Mouse (Mus musculus) heart, embryonic 13.5 days (tissue): ENCODE data around the gene Nav2. TPM values are rescaled to one million over a fixed set of nuclear protein-coding genes. Genes with fewer than 3 reads are reported as not detected.

Source experiments
- ATAC-seq: fragments of 200-750 bp; cut with Nextera tagmentation; 2 replicates; pipeline ENCODE4 v1.8.0; 2017; ENCODE audit warnings: moderate TSS enrichment; ENCODE audit not compliant: insufficient number of reproducible peaks, low FRiP score, low TSS enrichment; ENCODE audit errors: extremely low read depth
- H3K27ac ChIP-seq: fragments of 300-500 bp; sonication (generic); replicated peaks from 2 replicates; pipeline ENCODE4 v1.5.1; 2015; ENCODE audit warnings: moderate library complexity, mild to moderate bottlenecking, inconsistent platforms
- H3K27me3 ChIP-seq: fragments of 300-500 bp; sonication (generic); replicated peaks from 2 replicates; pipeline ENCODE4 v1.6.1; 2015; ENCODE audit warnings: mild to moderate bottlenecking, inconsistent platforms
- H3K36me3 ChIP-seq: fragments of 300-500 bp; sonication (generic); 2 replicates; pipeline ENCODE4 v1.6.1; 2015; ENCODE audit warnings: mild to moderate bottlenecking, inconsistent platforms
- H3K4me1 ChIP-seq: fragments of 300-500 bp; sonication (generic); 2 replicates; pipeline ENCODE4 v1.6.1; 2015; ENCODE audit warnings: inconsistent platforms
- H3K4me2 ChIP-seq: fragments of 300-500 bp; sonication (generic); 2 replicates; pipeline ENCODE4 v1.6.1; 2015; ENCODE audit warnings: inconsistent platforms, mild to moderate bottlenecking, moderate library complexity
- H3K4me3 ChIP-seq: fragments of 300-500 bp; sonication (generic); 2 replicates; pipeline ENCODE4 v1.5.1; 2015; ENCODE audit warnings: moderate library complexity, mild to moderate bottlenecking, inconsistent platforms
- H3K9ac ChIP-seq: fragments of 300-500 bp; sonication (generic); 2 replicates; pipeline ENCODE4 v1.6.1; 2015; ENCODE audit warnings: inconsistent platforms, mild to moderate bottlenecking, moderate library complexity
- H3K9me3 ChIP-seq: fragments of 300-500 bp; sonication (generic); 2 replicates; pipeline ENCODE4 v1.6.1; 2016; ENCODE audit warnings: inconsistent platforms
- WGBS: fragments of 180-500 bp; shearing (Covaris S2); methylation state at CpG from one replicate; pipeline ENCODE4 v1.1.7; 2015; ENCODE audit warnings: mixed read lengths; 5-methylcytosine and 5-hydroxymethylcytosine counted together
- polyA plus RNA-seq: library from polyadenylated mRNA; unstranded; fragments of >200 nt; fragmentation: Nextera tagmentation; extraction: Ambion mirVana; gene quantifications from 2 replicates; pipeline ENCODE4 v1.2.1, GENCODE M21; 2015

Gene Nav2
- polyA plus RNA-seq, 1 experiment from 2014 or later, result 25.3 TPM

DNA sequence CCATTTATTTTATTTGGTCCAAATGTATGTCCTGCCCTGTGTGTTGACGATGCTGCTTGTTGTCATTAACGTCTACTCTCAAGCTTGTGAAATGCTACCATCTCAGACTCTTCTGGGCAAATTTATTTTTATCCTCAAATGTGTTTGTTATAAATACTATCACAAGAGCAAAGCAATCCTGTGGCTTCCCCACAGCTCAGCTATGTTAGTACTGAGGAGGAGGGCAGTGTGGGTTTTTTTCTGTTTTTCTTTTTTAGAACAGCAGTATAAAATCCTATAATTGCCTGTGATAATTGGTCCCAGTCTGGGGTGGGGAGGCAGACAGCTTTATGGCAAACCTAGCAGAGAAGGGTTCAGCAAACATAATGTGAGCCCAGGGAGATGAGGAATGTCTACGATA, 465.1 kb downstream of the Nav2 start:
- Histone ChIP-seq H3K4me2 (no peak overlapping the region), H3K9ac (no peak overlapping the region), H3K9me3 (no peaks in the 10 kb centered on the region; the same call in 1 of the 2 replicates), H3K36me3 (peaks cover 6% of the 10 kb centered on the region; the same call in 1 of the 2 replicates), H3K27me3 (no peaks in the 10 kb centered on the region), H3K4me3 (no peak overlapping the region), H3K27ac (no peak overlapping the region), H3K4me1 (peaks cover 64% of the 10 kb centered on the region)
- 72% methylated on average over 3 of the region's 3 CpGs for WGBS
- ATAC-seq, result no peak

DNA sequence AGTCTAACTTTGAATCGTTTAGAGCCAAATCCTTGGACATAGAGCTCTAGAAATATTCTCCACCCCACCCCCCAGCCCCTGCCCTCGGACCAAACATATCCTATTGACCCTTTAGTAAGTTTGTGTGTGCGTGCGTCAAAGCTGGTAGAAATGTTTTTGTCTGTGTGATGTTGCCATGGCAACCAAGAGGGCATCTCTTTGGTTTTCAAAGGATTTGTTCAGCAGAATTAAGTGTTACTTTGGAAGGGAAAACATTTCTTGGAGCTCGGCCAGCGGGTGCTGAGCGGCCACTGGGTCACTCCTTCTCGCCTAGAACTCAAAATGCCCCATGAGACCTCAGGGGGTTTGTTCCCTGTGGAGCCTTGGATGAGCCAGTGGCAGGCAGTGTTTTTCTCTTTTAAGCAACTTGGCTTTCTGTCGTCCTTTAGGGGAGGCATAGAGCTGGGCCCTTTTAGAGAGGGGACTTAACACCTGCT, 467.0 kb downstream of the Nav2 start:
- ATAC-seq, result no peak
- Histone ChIP-seq H3K27ac (no peak overlapping the region), H3K27me3 (no peaks in the 10 kb centered on the region), H3K36me3 (peaks cover 6% of the 10 kb centered on the region; the same call in 1 of the 2 replicates), H3K9ac (no peak overlapping the region), H3K4me3 (no peak overlapping the region), H3K4me1 (peaks cover 55% of the 10 kb centered on the region), H3K9me3 (no peaks in the 10 kb centered on the region; the same call in 1 of the 2 replicates), H3K4me2 (no peak overlapping the region)
- 32% methylated on average over 9 of the region's 9 CpGs for WGBS

DNA sequence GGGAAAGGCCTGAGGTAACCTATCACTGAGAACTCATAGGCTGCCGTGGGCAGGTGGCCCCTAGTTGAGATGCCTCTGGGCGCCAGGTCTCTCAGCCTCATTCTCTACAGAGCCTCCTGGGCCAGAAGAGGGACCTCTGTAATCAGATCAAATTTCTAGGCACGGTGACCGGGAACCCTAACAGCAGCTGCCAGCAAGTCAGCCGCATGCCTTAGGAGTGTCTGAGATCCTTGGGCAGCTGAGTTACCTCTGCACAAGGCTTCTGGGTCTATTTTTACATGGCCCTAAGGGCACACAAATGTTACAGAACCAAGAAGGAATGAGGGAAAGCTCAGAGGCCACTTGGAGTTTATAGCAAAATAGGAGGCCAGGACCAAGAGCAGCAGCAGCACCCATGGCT, 470.1 kb downstream of the Nav2 start:
- no peak overlapping the region for H3K9ac ChIP-seq
- H3K27me3 ChIP-seq, result no peaks in the 10 kb centered on the region
- no peak overlapping the region for H3K27ac ChIP-seq
- H3K9me3 ChIP-seq, result no peaks in the 10 kb centered on the region; the same call in 1 of the 2 replicates
- H3K4me3 ChIP-seq, result no peak overlapping the region
- ATAC-seq, result no peak
- peaks cover 31% of the 10 kb centered on the region for H3K4me1 ChIP-seq
- WGBS, result 34% methylated on average over 5 of the region's 5 CpGs
- peaks cover 6% of the 10 kb centered on the region; the same call in 1 of the 2 replicates for H3K36me3 ChIP-seq
- no peak overlapping the region for H3K4me2 ChIP-seq

DNA sequence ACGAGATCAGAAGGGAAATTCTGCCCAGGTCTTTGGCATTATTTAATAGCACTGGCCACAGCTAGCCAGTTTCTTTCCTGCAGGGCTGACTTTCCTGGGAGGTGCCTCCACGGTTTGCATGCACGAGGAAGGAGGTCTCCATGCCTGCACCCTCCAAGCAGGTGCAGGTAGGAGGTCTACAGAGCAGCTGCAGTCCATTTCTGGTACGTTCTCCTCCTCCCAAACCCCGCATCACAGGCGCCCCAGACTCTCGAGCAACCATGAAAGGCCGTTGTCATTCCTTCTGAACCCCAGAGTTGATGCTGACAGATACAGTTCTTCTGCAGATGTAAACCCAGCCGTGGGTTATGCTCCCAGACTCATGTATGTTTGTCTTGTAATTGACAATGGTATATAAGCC, 472.4 kb downstream of the Nav2 start:
- H3K4me2 ChIP-seq, result no peak overlapping the region
- no peak overlapping the region for H3K4me3 ChIP-seq
- H3K27me3 ChIP-seq, result no peaks in the 10 kb centered on the region
- no peak overlapping the region for H3K27ac ChIP-seq
- H3K4me1 ChIP-seq, result peaks cover 10% of the 10 kb centered on the region
- no peaks in the 10 kb centered on the region; the same call in 1 of the 2 replicates for H3K9me3 ChIP-seq
- peaks cover 6% of the 10 kb centered on the region; the same call in 1 of the 2 replicates for H3K36me3 ChIP-seq
- no peak for ATAC-seq
- WGBS, result 84% methylated on average over 9 of the region's 9 CpGs
- H3K9ac ChIP-seq, result no peak overlapping the region

DNA sequence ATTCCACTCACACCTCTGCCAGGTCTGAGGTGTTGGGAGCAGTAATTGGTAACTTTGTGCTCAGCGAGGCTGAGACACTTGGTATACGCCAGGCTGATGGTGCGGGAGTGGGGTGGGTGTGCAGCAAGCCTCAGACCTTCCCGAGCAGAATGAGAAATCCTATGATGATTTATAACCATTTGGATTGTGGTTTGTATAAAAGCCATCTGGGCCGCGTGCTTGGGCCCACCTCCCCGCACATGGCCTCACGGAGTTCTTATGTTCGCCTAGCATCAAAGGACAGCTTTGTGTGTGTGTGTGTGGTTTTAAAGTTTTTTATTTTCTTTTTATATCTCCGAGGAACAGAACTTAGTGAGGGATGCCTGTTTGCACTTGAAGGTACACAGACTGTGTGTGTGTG, 474.4 kb downstream of the Nav2 start:
- no peaks in the 10 kb centered on the region for H3K9me3 ChIP-seq
- no peak for ATAC-seq
- 83% methylated on average over 10 of the region's 10 CpGs for WGBS

GRCm38 (mm10) chr7:49388137-49388536, 479.6 kb downstream of the Nav2 start:
- Histone ChIP-seq H3K9ac (no peak overlapping the region), H3K36me3 (no peaks in the 10 kb centered on the region), H3K4me1 (peaks cover 27% of the 10 kb centered on the region), H3K9me3 (no peaks in the 10 kb centered on the region), H3K27ac (no peak overlapping the region), H3K27me3 (no peaks in the 10 kb centered on the region), H3K4me2 (no peak overlapping the region), H3K4me3 (no peak overlapping the region)
- whole genome bisulfite sequencing, result 50% methylated on average over 2 of the region's 2 CpGs
- ATAC-seq, result no peak

More for the DNA sequence above, 474.4 kb downstream of the Nav2 start:
- Histone ChIP-seq H3K4me3 (no peak overlapping the region), H3K9ac (no peak overlapping the region), H3K27ac (no peak overlapping the region), H3K4me2 (no peak overlapping the region), H3K4me1 (peaks cover 18% of the 10 kb centered on the region), H3K36me3 (0 out of 2 replicates have a peak, but pooled peaks cover under 1% of the 10 kb centered on the region), H3K27me3 (no peaks in the 10 kb centered on the region)

GRCm38 (mm10) chr7:49390312-49390711, 481.8 kb downstream of the Nav2 start:
- Histone ChIP-seq H3K27ac (no peak overlapping the region), H3K27me3 (no peaks in the 10 kb centered on the region), H3K4me2 (no peak overlapping the region), H3K4me1 (peaks cover 28% of the 10 kb centered on the region), H3K36me3 (no peaks in the 10 kb centered on the region), H3K9me3 (0 out of 2 replicates have a peak, but pooled peaks cover 3% of the 10 kb centered on the region), H3K9ac (no peak overlapping the region), H3K4me3 (no peak overlapping the region)
- no peak for ATAC-seq
- 89% methylated on average over 3 of the region's 3 CpGs for WGBS

- WGBS, result 54% methylated on average over 9 of the region's 9 CpGs
- ATAC-seq, result no peak
Observed at GRCm38 (mm10) chr7:49390829-49391228, 482.3 kb downstream of the Nav2 start.

GRCm38 (mm10) chr7:49392180-49392579, 483.7 kb downstream of the Nav2 start:
- Histone ChIP-seq H3K9me3 (0 out of 2 replicates have a peak, but pooled peaks cover 3% of the 10 kb centered on the region), H3K9ac (no peak overlapping the region), H3K4me1 (peaks cover 31% of the 10 kb centered on the region), H3K36me3 (no peaks in the 10 kb centered on the region), H3K27me3 (no peaks in the 10 kb centered on the region), H3K4me3 (no peak overlapping the region), H3K4me2 (no peak overlapping the region), H3K27ac (no peak overlapping the region)
- no peak for ATAC-seq
- 69% methylated on average over 3 of the region's 3 CpGs for WGBS

More at GRCm38 (mm10) chr7:49390829-49391228, 482.3 kb downstream of the Nav2 start:
- Histone ChIP-seq H3K36me3 (no peaks in the 10 kb centered on the region), H3K4me2 (no peak overlapping the region), H3K9me3 (0 out of 2 replicates have a peak, but pooled peaks cover 3% of the 10 kb centered on the region), H3K27me3 (no peaks in the 10 kb centered on the region), H3K4me3 (no peak overlapping the region), H3K9ac (no peak overlapping the region), H3K4me1 (peaks cover 28% of the 10 kb centered on the region), H3K27ac (no peak overlapping the region)

GRCm38 (mm10) chr7:49392834-49393233, 484.3 kb downstream of the Nav2 start:
- H3K27ac ChIP-seq, result no peak overlapping the region
- 0 out of 2 replicates have a peak, but pooled peaks cover 3% of the 10 kb centered on the region for H3K9me3 ChIP-seq
- H3K4me2 ChIP-seq, result no peak overlapping the region
- no peak for ATAC-seq
- no peaks in the 10 kb centered on the region for H3K36me3 ChIP-seq
- H3K4me1 ChIP-seq, result peaks cover 34% of the 10 kb centered on the region
- H3K27me3 ChIP-seq, result no peaks in the 10 kb centered on the region
- no peak overlapping the region for H3K4me3 ChIP-seq
- peak overlapping the region; percentile 33; the same call in 1 of the 2 replicates for H3K9ac ChIP-seq
- WGBS, result 50% methylated on average over 3 of the region's 3 CpGs

DNA sequence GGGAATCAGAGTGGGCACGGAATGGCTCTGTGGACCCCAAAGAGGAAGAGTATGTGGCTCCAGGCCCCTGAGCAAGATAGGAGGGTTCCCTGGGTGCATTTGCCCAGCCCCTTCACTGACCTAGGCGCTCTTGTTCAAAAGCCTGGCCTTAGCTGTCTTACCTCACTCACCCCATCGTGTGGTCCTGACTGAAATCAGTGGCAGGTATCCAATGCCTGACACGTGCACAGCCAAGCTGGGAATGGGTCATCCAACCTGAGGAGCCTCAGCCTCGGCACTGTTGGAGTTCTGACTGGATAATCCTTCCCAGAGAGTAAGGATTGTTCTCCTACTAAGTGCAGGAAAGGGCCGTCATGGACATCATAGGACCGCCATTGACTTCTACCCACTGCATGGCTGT, 485.3 kb downstream of the Nav2 start:
- peaks cover 39% of the 10 kb centered on the region for H3K4me1 ChIP-seq
- WGBS, result 77% methylated on average over 7 of the region's 7 CpGs
- H3K9me3 ChIP-seq, result 0 out of 2 replicates have a peak, but pooled peaks cover 3% of the 10 kb centered on the region
- no peaks in the 10 kb centered on the region for H3K36me3 ChIP-seq
- ATAC-seq, result no peak
- no peak overlapping the region for H3K9ac ChIP-seq
- no peak overlapping the region for H3K4me2 ChIP-seq
- H3K27me3 ChIP-seq, result no peaks in the 10 kb centered on the region
- no peak overlapping the region for H3K4me3 ChIP-seq
- H3K27ac ChIP-seq, result no peak overlapping the region

- no peaks in the 10 kb centered on the region for H3K36me3 ChIP-seq
- H3K4me1 ChIP-seq, result peaks cover 42% of the 10 kb centered on the region
- WGBS, result 66% methylated on average over 1 of the region's 1 CpGs
- no peak overlapping the region for H3K4me3 ChIP-seq
- 0 out of 2 replicates have a peak, but pooled peaks cover 3% of the 10 kb centered on the region for H3K9me3 ChIP-seq
- H3K4me2 ChIP-seq, result no peak overlapping the region
- no peak overlapping the region for H3K27ac ChIP-seq
- H3K9ac ChIP-seq, result no peak overlapping the region
- no peaks in the 10 kb centered on the region for H3K27me3 ChIP-seq
- no peak for ATAC-seq
Observed at GRCm38 (mm10) chr7:49396202-49396601, 487.7 kb downstream of the Nav2 start.
